Mouse (Mus musculus) heart, embryonic 15.5 days (tissue): ENCODE measurements around the gene Gpr107. TPM values are rescaled to one million over a fixed set of nuclear protein-coding genes. Genes with fewer than 3 reads are reported as not detected.
"Not testable (repeated sequence)": the region's sequence is repeated elsewhere in the genome, so short reads cannot be mapped to it uniquely, and the experiment has no call there.

Experiments
- ATAC-seq: fragments of 200-750 bp; cut with Nextera tagmentation; replicated peaks from 2 replicates; pipeline ENCODE4 v1.8.0; 2017; ENCODE audit warnings: low read depth, moderate TSS enrichment; ENCODE audit not compliant: insufficient number of reproducible peaks, insufficient read depth, low FRiP score
- H3K27ac ChIP-seq: fragments of 300-500 bp; sonication (generic); 2 replicates; pipeline ENCODE4 v1.5.1; 2015; ENCODE audit warnings: mild to moderate bottlenecking, inconsistent platforms
- H3K27me3 ChIP-seq: fragments of 300-500 bp; sonication (generic); 2 replicates; pipeline ENCODE4 v1.6.1; 2015; ENCODE audit warnings: inconsistent platforms
- H3K36me3 ChIP-seq: fragments of 300-500 bp; sonication (generic); 2 replicates; pipeline ENCODE4 v1.6.1; 2015; ENCODE audit warnings: mild to moderate bottlenecking, inconsistent platforms
- H3K4me1 ChIP-seq: fragments of 300-500 bp; sonication (generic); replicated peaks from 2 replicates; pipeline ENCODE4 v1.6.1; 2015; ENCODE audit warnings: inconsistent platforms
- H3K4me2 ChIP-seq: fragments of 300-500 bp; sonication (generic); 2 replicates; pipeline ENCODE4 v1.6.1; 2015; ENCODE audit warnings: inconsistent platforms, mild to moderate bottlenecking, moderate library complexity
- H3K4me3 ChIP-seq: fragments of 300-500 bp; sonication (generic); 2 replicates; pipeline ENCODE4 v1.5.1; 2015; ENCODE audit warnings: mild to moderate bottlenecking, inconsistent platforms
- H3K9ac ChIP-seq: fragments of 300-500 bp; sonication (generic); 2 replicates; pipeline ENCODE4 v1.6.1; 2015; ENCODE audit warnings: mild to moderate bottlenecking, inconsistent platforms
- H3K9me3 ChIP-seq: fragments of 300-500 bp; sonication (generic); replicated peaks from 2 replicates; pipeline ENCODE4 v1.6.1; 2016; ENCODE audit warnings: inconsistent platforms
- WGBS: fragments of 180-500 bp; shearing (Covaris S2); methylation state at CpG from one replicate; pipeline ENCODE4 v1.1.7; 2015; ENCODE audit warnings: mixed read lengths; 5-methylcytosine and 5-hydroxymethylcytosine counted together
- polyA plus RNA-seq: library from polyadenylated mRNA; unstranded; fragments of >200 nt; fragmentation: Nextera tagmentation; extraction: Ambion mirVana; gene quantifications from 2 replicates; pipeline ENCODE4 v1.2.1, GENCODE M21; 2015

Gene Gpr107
- polyA plus RNA-seq, 1 experiment from 2014 or later = 26.4 TPM

DNA sequence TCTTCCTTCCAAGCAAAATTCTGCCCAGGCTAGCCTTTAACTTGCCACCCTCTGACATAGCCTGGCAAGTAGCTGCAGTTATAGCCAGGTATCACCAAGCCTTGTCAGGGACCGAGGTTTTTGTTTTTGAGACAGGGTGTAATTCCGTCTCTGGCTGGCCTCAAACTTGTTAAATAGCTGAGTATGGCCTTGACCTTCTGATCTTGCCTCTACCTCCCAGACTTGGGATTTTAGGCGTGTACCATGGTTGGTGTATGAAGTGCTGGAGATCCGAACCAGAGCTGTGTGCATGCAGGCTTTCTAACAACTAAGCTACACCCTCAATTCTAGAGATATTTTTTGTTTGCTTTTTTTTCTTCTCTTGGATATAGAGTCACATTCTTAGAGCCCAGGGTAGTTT, 9.5 kb downstream of the Gpr107 start:
- Histone ChIP-seq H3K9ac (no peak overlapping the region), H3K4me3 (no peak overlapping the region), H3K27ac (no peak overlapping the region), H3K36me3 (no peaks in the 10 kb centered on the region), H3K9me3 (no peaks in the 10 kb centered on the region), H3K27me3 (no peaks in the 10 kb centered on the region), H3K4me2 (no peak overlapping the region), H3K4me1 (peaks cover 39% of the 10 kb centered on the region)
- WGBS = 86% methylated on average over 4 of the region's 4 CpGs
- ATAC-seq = no peak

DNA sequence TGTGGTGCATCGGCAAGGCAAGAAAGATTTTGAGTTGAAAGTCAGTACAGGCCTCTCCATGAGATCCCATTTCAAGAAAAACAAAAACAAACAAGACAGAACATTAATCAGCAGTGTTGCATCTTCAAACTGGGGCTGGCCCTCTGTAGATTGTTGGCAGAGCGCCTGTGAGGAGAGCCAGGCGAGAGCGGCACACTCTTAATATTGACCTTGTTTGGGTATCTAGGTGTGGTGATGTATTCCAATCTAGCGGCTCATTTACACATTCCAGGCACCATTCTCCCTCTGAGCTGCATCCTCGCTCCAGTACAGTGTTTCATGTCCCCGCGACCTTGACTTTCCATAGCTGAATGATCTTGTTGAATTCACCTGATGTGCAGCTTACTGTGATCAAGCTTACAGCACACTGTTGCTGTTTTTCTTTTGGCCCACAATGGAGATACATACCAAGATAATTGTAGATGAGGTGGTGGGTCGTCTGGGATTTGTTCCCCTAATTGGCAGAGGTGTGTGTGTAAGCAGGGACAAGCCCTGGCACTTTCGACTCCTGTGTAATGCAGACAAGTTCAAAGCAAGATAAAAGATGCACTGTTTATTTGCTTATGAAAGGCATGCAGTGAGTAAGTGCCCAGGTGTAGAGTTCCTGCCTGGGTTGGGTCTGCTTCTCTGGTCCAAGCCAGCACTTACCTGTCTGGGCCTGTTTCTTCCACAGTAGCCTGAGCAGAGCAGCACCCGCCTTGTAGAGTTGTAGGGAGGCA, 11.4 kb downstream of the Gpr107 start:
- Histone ChIP-seq H3K4me1 (peaks cover 31% of the 10 kb centered on the region), H3K4me2 (no peak overlapping the region), H3K4me3 (no peak overlapping the region), H3K9me3 (no peaks in the 10 kb centered on the region), H3K27me3 (no peaks in the 10 kb centered on the region), H3K9ac (no peak overlapping the region), H3K36me3 (peaks cover 11% of the 10 kb centered on the region), H3K27ac (peak overlapping the region; percentile 91)
- no peak for ATAC-seq
- WGBS = 50% methylated on average over 11 of the region's 11 CpGs

DNA sequence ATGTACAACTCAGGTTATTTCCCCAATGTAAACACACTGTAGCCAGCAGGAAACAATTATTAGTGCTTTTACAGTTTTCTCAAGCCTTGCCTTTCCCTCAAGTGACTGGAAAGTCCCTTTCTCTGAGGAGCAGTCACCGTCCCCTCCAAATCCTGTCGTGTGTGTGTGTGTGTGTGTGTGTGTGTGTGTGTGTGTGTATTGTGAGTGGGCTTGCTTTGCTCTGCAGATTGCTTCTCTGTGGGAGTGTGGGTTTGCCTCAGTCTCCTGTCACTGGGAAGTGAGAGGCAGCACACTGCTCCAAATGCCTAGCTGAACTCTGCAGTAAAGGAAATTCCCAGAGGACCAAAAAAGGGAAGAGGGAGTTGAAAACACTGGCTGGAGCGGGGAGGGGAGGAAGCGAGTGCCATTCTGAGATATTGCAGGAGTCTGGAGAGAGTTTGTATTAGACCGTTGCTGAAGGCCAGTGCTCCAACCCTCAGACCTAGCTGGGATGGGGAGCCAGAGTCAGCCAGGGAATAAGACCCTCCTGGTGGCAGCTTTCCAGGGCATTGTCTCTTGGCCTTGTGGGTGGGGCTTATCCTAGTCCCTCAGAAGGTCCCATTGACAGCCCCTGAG, 12.8 kb downstream of the Gpr107 start:
- H3K4me2 ChIP-seq = peak overlapping the region; percentile 14
- H3K4me3 ChIP-seq = no peak overlapping the region
- no peaks in the 10 kb centered on the region for H3K9me3 ChIP-seq
- WGBS = 10% methylated on average over 5 of the region's 5 CpGs
- H3K27ac ChIP-seq = peak overlapping the region; percentile 91
- H3K9ac ChIP-seq = 0 out of 2 replicates have a peak overlapping the region, but pooled peaks have one; percentile 1
- H3K27me3 ChIP-seq = no peaks in the 10 kb centered on the region
- H3K4me1 ChIP-seq = peaks cover 31% of the 10 kb centered on the region
- ATAC-seq = peak; percentile 82
- H3K36me3 ChIP-seq = peaks cover 25% of the 10 kb centered on the region

DNA sequence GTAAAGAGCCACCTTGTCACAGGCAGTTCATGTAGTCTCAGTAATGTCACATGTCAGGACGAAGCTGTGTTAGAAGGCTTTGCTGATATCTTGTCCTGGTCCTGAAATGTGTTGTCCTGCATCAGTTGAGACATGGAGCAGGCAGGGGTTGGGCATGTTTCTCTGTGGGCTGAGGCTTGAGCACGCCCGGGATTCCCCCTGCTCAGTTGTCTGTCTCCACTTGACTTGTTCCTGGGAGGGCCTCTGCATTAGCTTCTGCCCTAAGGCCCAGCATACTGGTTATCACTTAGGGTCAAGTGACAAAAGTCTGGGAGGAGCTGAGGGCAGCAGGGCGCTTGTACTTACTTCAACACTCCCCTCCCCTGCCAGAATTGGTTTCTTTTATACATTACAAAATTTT, 13.4 kb downstream of the Gpr107 start:
- peak; percentile 29 for ATAC-seq
- H3K4me3 ChIP-seq = no peak overlapping the region
- no peaks in the 10 kb centered on the region for H3K27me3 ChIP-seq
- H3K4me2 ChIP-seq = peak overlapping the region; percentile 14
- H3K4me1 ChIP-seq = peaks cover 31% of the 10 kb centered on the region
- peak overlapping the region; percentile 91 for H3K27ac ChIP-seq
- H3K36me3 ChIP-seq = peaks cover 31% of the 10 kb centered on the region
- H3K9me3 ChIP-seq = no peaks in the 10 kb centered on the region
- H3K9ac ChIP-seq = 0 out of 2 replicates have a peak overlapping the region, but pooled peaks have one; percentile 1
- 15% methylated on average over 4 of the region's 4 CpGs for WGBS

DNA sequence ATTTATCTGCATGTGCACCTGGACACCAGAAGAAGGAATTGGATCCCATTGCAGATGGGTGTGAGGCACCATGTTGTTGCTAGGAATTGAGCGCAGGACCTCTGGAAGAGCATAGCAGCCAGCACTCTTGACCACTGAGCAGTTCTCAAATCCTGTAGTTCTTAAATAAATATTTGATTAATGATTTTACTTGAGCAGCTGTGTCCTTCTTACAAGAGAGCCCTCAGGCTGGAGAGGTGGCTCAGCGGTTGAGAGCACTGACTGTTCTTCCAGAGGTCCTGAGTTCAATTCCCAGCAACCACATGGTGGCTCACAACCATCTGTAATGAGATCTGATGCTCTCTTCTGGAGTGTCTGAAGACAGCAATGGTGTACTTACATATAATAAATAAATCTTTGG, 15.5 kb downstream of the Gpr107 start:
- not testable (repeated sequence) for H3K27ac ChIP-seq, H3K27me3 ChIP-seq, H3K4me2 ChIP-seq, H3K4me3 ChIP-seq, H3K9ac ChIP-seq, ATAC-seq, H3K9me3 ChIP-seq
- H3K36me3 ChIP-seq = peaks cover 50% of the 10 kb centered on the region
- peaks cover 31% of the 10 kb centered on the region for H3K4me1 ChIP-seq
- 90% methylated on average over 2 of the region's 2 CpGs for WGBS

DNA sequence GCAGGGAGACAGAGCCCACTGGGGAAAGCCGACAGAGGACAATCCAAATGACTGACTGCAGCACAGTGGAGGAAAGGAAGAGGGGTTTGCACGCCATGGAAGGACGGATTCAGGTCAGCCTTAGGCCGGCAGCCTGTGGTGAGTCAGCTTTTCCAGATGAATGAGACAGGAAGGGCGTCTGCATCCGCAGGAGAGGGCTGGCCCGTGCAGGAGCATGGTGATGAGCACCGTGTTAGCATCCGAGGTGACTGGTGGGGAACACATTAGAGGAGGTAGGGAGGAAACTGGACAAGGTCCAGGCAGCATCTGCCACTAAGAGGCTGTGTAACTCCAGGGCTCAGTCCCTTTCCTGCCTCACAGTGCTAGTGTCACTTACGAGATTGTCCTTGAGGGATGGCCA, 16.9 kb downstream of the Gpr107 start:
- Histone ChIP-seq H3K4me3 (no peak overlapping the region), H3K36me3 (peaks cover 58% of the 10 kb centered on the region), H3K27me3 (no peaks in the 10 kb centered on the region), H3K4me2 (no peak overlapping the region), H3K9ac (no peak overlapping the region), H3K4me1 (peaks cover 21% of the 10 kb centered on the region), H3K27ac (no peak overlapping the region), H3K9me3 (no peaks in the 10 kb centered on the region)
- ATAC-seq = peak; percentile 58
- 72% methylated on average over 10 of the region's 10 CpGs for WGBS

DNA sequence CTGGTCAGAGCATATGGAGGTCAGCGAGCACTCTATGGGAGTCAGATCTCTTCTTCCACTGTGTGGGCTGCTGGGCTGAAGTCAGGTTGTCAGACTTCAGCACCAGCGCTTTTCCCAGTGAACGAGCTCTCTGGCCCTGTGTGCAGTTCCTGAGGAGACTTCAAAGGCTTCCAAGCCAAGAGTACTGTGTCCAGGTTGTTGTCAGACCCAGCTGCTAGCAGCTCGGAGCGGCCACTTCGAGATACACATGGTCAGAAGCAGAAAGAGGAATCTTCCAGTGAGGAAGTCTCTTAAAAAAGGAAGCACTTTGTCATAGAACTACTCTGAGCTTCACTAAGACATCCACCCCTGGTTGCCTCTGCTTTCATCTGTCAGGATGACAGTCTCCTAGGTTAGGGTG, 18.0 kb downstream of the Gpr107 start:
- Histone ChIP-seq H3K27ac (no peak overlapping the region), H3K9me3 (no peaks in the 10 kb centered on the region), H3K27me3 (no peaks in the 10 kb centered on the region), H3K36me3 (peaks cover 67% of the 10 kb centered on the region), H3K4me1 (peaks cover 10% of the 10 kb centered on the region), H3K4me2 (no peak overlapping the region), H3K4me3 (no peak overlapping the region), H3K9ac (no peak overlapping the region)
- no peak for ATAC-seq
- 81% methylated on average over 6 of the region's 6 CpGs for WGBS

DNA sequence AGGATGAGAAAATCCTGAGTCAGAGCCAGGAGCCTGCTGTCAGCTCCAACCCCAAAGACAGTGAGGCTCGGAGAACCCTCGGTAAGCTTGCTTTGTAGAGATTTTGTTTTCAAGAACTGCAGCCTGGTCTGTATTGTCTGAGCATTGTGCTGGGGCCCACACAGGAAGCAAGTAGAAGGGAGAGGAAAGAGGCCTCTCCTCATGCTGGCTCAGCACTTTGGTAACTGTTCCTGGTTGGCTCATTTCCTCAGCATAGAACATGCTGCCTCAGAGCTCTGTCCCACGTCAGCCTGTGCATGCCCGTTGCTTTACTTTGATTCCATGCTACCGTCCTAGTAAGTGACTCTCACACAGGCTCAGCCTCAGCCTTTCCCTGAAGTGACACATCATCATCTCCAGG, 19.9 kb downstream of the Gpr107 start:
- peaks cover 84% of the 10 kb centered on the region for H3K36me3 ChIP-seq
- no peaks in the 10 kb centered on the region; the same call in none of the 2 replicates for H3K4me1 ChIP-seq
- H3K4me2 ChIP-seq = no peak overlapping the region
- 69% methylated on average over 5 of the region's 5 CpGs for WGBS
- no peak overlapping the region for H3K9ac ChIP-seq
- ATAC-seq = no peak
- H3K4me3 ChIP-seq = no peak overlapping the region
- H3K9me3 ChIP-seq = no peaks in the 10 kb centered on the region
- H3K27me3 ChIP-seq = no peaks in the 10 kb centered on the region
- H3K27ac ChIP-seq = peak overlapping the region; percentile 81

DNA sequence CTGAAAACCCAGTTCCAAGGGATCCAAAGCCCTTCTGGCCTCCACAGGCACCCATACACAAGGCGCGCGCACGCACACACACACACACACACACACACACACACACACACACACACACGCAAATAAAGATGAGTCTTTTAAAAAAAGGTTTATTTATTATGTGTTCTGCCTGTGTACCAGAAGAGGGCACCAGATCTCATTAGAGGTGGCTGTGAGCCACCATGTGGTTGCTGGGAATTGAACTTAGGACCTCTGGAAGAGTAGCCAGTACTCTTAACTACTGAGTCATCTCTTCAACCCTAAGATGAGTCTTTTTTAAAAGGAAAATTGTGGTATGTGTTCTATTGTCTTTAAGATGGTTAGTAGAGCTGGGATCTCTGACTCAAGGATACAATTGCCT, 20.4 kb downstream of the Gpr107 start:
- peak overlapping the region; percentile 81 for H3K27ac ChIP-seq
- H3K4me2 ChIP-seq = no peak overlapping the region
- 85% methylated on average over 5 of the region's 5 CpGs for WGBS
- no peak for ATAC-seq
- no peak overlapping the region for H3K4me3 ChIP-seq
- H3K36me3 ChIP-seq = peaks cover 86% of the 10 kb centered on the region
- no peaks in the 10 kb centered on the region for H3K27me3 ChIP-seq
- H3K9me3 ChIP-seq = no peaks in the 10 kb centered on the region
- no peak overlapping the region for H3K9ac ChIP-seq
- no peaks in the 10 kb centered on the region; the same call in none of the 2 replicates for H3K4me1 ChIP-seq

DNA sequence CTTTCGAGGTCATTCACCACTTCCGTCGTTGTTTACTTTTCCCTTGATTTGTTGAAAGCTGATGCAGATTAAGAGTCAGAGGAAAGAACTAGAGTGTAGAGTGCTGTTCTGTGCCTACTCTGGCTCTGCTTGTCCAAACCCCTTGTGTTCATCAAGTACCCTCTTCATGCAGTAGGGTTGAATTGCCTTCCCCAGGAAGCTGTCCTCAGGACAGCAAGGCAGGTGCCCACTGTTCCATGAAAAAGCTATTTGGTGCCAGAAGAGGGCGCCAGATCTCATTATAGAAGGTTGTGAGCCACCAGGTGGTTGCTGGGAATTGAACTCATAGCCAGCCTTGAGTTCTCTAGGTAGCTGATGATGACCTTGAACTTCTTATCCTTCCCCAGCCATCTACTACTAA, 21.2 kb downstream of the Gpr107 start:
- no peak for ATAC-seq
- Histone ChIP-seq H3K9ac (no peak overlapping the region), H3K27me3 (no peaks in the 10 kb centered on the region), H3K4me1 (no peaks in the 10 kb centered on the region; the same call in none of the 2 replicates), H3K36me3 (peaks cover 88% of the 10 kb centered on the region), H3K27ac (no peak overlapping the region), H3K9me3 (no peaks in the 10 kb centered on the region), H3K4me3 (no peak overlapping the region), H3K4me2 (no peak overlapping the region)
- whole genome bisulfite sequencing = 74% methylated on average over 4 of the region's 4 CpGs

DNA sequence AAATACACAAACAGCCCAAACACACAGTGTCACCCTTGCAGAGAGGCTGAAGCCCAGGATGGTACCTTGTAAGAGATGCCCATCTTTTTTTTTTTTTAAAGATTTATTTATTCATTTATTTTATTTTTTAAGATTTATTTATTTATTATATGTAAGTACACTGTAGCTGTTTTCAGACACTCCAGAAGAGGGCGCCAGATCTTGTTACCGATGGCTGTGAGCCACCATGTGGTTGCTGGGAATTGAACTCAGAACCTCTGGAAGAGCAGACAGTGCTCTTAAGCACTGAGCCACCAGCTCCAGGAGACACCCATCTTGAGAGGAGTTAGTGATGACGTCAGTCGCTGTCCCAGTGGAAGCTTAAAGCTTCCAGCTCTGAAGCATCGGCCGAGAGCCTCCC, 26.5 kb downstream of the Gpr107 start:
- H3K4me2 ChIP-seq, H3K9ac ChIP-seq, H3K27ac ChIP-seq, ATAC-seq, H3K9me3 ChIP-seq, H3K4me3 ChIP-seq, H3K27me3 ChIP-seq: not testable (repeated sequence)
- peaks cover 15% of the 10 kb centered on the region for H3K4me1 ChIP-seq
- WGBS = 88% methylated on average over 6 of the region's 6 CpGs
- peaks cover 66% of the 10 kb centered on the region for H3K36me3 ChIP-seq

DNA sequence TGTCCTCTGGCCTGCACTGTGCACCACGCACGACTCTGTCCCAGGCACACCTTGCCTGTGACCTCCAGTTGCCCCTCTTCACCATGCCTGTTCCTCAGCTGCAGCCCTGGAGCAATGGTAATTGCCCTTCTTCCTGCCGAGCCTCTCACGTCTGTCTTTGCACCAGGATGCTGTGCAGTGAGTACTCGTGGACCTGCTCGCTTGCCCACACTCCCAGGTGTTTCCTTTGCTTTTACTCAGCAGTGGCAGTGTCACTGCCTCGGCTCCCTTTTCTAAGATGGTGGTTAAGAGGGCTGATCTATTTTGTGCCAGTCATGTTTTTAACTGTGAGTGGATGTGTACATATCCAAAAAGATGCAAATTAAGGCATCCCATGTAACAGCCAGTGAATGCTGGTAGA, 27.4 kb downstream of the Gpr107 start:
- no peak overlapping the region for H3K9ac ChIP-seq
- H3K9me3 ChIP-seq = no peaks in the 10 kb centered on the region
- H3K4me2 ChIP-seq = no peak overlapping the region
- no peaks in the 10 kb centered on the region for H3K27me3 ChIP-seq
- H3K27ac ChIP-seq = no peak overlapping the region
- peaks cover 69% of the 10 kb centered on the region for H3K36me3 ChIP-seq
- 75% methylated on average over 7 of the region's 7 CpGs for WGBS
- no peak for ATAC-seq
- H3K4me1 ChIP-seq = peaks cover 15% of the 10 kb centered on the region
- no peak overlapping the region for H3K4me3 ChIP-seq
